12 mouse cellular contexts compared by ENCODE assay signal in the genomic region with DNA sequence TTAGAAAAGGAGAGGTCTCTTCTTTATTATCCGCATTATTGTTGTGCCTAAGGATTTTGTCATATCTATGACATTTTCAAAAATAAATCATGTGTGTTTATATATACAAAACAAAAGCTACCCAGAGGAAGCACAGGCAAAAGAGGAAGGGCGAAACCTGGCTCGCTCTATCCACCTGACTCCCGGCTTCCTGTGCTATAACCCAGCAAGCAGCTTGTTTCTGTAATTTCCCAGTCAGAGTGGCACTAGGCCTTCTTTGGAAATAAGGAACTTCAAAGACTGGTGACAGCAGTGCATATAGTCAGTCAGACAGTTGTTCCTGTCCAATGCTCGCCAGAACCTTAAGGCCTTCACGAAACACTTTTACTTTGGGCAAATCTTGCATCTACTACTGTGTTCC. TPM values are rescaled to one million over a fixed set of nuclear protein-coding genes. Genes with fewer than 3 reads are reported as not detected.
DNase-seq lines count a peak whose midpoint lies in the region; ATAC-seq and TF ChIP-seq lines count a peak whose summit lies in the region.
"Had no signal": no experiment of that assay in that cellular context is flagged by ENCODE, and none has a peak within 500 bp of the region (broad histone marks: within the 10 kb centered on the region; RNA-seq: fewer than 3 reads in every experiment).

No protein-coding gene starts in this region.

- DNase-seq in embryonic facial prominence, embryonic 14.5 days (ENCODE audit: low spot score): peak; percentile 11
- DNase-seq in embryonic facial prominence, embryonic 10.5 days (ENCODE audit: low spot score): no peak
- peak; percentile 48 to 60 for DNase-seq in lung, adult 18-20 months
- no peak for DNase-seq in lung, adult 2 months
- DNase-seq in kidney, postnatal 36 days: peak; percentile 38 to 67
- no peak for DNase-seq in thymus, postnatal 10 days (ENCODE audit: low spot score in 2 of 2)
- no peak for DNase-seq in forebrain, embryonic 10.5 days (ENCODE audit: extremely low spot score, low spot score)

- H3K36me3 ChIP-seq in embryonic facial prominence, embryonic 14.5 days (ENCODE audit: control insufficient read depth, insufficient read depth, low read length): no peaks in the 10 kb centered on the region
- H3K36me3 ChIP-seq in embryonic facial prominence, embryonic 10.5 days (replicated peaks): no peaks in the 10 kb centered on the region
- no peaks in the 10 kb centered on the region for H3K36me3 ChIP-seq in forebrain, embryonic 10.5 days (replicated peaks)
- H3K36me3 ChIP-seq: embryonic facial prominence, embryonic 12.5 days; hindbrain, embryonic 15.5 days had no signal

- peaks cover 14% of the 10 kb centered on the region; the same call in 1 of the 2 replicates for H3K4me1 ChIP-seq in embryonic facial prominence, embryonic 14.5 days (ENCODE audit: control insufficient read depth, insufficient read depth, low read length)
- H3K4me1 ChIP-seq in embryonic facial prominence, embryonic 10.5 days: peaks cover 2% of the 10 kb centered on the region
- peaks cover 3% of the 10 kb centered on the region; the same call in 1 of the 2 replicates for H3K4me1 ChIP-seq in lung, adult 2 months (ENCODE audit: control insufficient read depth, insufficient read depth, low read length)
- H3K4me1 ChIP-seq in forebrain, embryonic 10.5 days: peaks cover 4% of the 10 kb centered on the region

- WGBS in embryonic facial prominence, embryonic 14.5 days: 83% methylated on average over 6 of the region's 6 CpGs
- WGBS in embryonic facial prominence, embryonic 10.5 days: 90% methylated on average over 6 of the region's 6 CpGs
- WGBS in lung, adult 2 months: 57% methylated on average over 6 of the region's 6 CpGs
- WGBS in forebrain, embryonic 10.5 days: 92% methylated on average over 6 of the region's 6 CpGs

- H3K4me2 ChIP-seq in embryonic facial prominence, embryonic 14.5 days (ENCODE audit: low read depth, low read length): no peak overlapping the region
- H3K4me2 ChIP-seq: embryonic facial prominence, embryonic 12.5 days; hindbrain, embryonic 15.5 days had no signal

- H3K4me3 ChIP-seq in embryonic facial prominence, embryonic 14.5 days (ENCODE audit: low read depth, low read length): no peak overlapping the region
- H3K4me3 ChIP-seq in embryonic facial prominence, embryonic 10.5 days: no peak overlapping the region
- H3K4me3 ChIP-seq in lung, adult 2 months (replicated peaks; ENCODE audit: extremely low read depth, low read depth, low read length): no peak overlapping the region
- H3K4me3 ChIP-seq in forebrain, embryonic 10.5 days: no peak overlapping the region
- H3K4me3 ChIP-seq: embryonic facial prominence, embryonic 12.5 days; hindbrain, embryonic 15.5 days had no signal

- no peak overlapping the region for H3K9ac ChIP-seq in embryonic facial prominence, embryonic 14.5 days (ENCODE audit: low read depth, low read length)
- H3K9ac ChIP-seq: embryonic facial prominence, embryonic 12.5 days; hindbrain, embryonic 15.5 days; liver, embryonic 14.5 days had no signal

- H3K9me3 ChIP-seq in embryonic facial prominence, embryonic 14.5 days (ENCODE audit: control insufficient read depth, low read length): no peaks in the 10 kb centered on the region
- no peaks in the 10 kb centered on the region for H3K9me3 ChIP-seq in embryonic facial prominence, embryonic 10.5 days
- H3K9me3 ChIP-seq in forebrain, embryonic 10.5 days: no peaks in the 10 kb centered on the region
- H3K9me3 ChIP-seq: embryonic facial prominence, embryonic 12.5 days; hindbrain, embryonic 15.5 days had no signal

- no peak for TF ChIP-seq POLR2A in lung, adult 2 months (IDR thresholded peaks at IDR 0.05; ENCODE audit: borderline replicate concordance, extremely low read depth, low read depth, low read length)

- TF ChIP-seq CTCF in lung, adult 2 months (IDR thresholded peaks at IDR 0.05; ENCODE audit: insufficient read depth, low read length): no peak

- no peak for ATAC-seq in embryonic facial prominence, embryonic 14.5 days (ENCODE audit: low read depth)
- peak; percentile 62 for ATAC-seq in neutrophil, adult 5-6 weeks (ENCODE audit: extremely low read depth, insufficient number of reproducible peaks, low FRiP score, poor library complexity, severe bottlenecking)
- ATAC-seq: Patski had no signal

- no peak overlapping the region for H3K27ac ChIP-seq in embryonic facial prominence, embryonic 14.5 days (replicated peaks; ENCODE audit: low read depth, low read length)
- H3K27ac ChIP-seq in embryonic facial prominence, embryonic 10.5 days (replicated peaks): no peak overlapping the region
- no peak overlapping the region for H3K27ac ChIP-seq in forebrain, embryonic 10.5 days
- H3K27ac ChIP-seq: embryonic facial prominence, embryonic 12.5 days; hindbrain, embryonic 15.5 days; liver, embryonic 14.5 days had no signal

- no peaks in the 10 kb centered on the region for H3K27me3 ChIP-seq in embryonic facial prominence, embryonic 14.5 days (replicated peaks; ENCODE audit: control insufficient read depth, insufficient read depth, low read length)
- H3K27me3 ChIP-seq in embryonic facial prominence, embryonic 10.5 days (replicated peaks; ENCODE audit: low read depth, poor library complexity, severe bottlenecking): peaks cover 7% of the 10 kb centered on the region
- H3K27me3 ChIP-seq in forebrain, embryonic 10.5 days (ENCODE audit: poor library complexity, severe bottlenecking): peaks cover 14% of the 10 kb centered on the region
- H3K27me3 ChIP-seq: embryonic facial prominence, embryonic 12.5 days; hindbrain, embryonic 15.5 days; Patski had no signal

RNA-seq across cellular contexts. Expression of gene Kctd12, which starts 6.6 kb away (rescaled TPM):
- 69.7 and 74.4 TPM in 2 replicates for polyA plus RNA-seq in embryonic facial prominence, embryonic 14.5 days (2014; fragmentation: Nextera tagmentation; extraction: Ambion mirVana)
- 6.2 and 8.8 TPM in 2 replicates for polyA plus RNA-seq in embryonic facial prominence, embryonic 10.5 days (2016; fragmentation: Nextera tagmentation; extraction: Ambion mirVana)
- 25.9 and 39.0 TPM in 2 replicates for polyA plus RNA-seq in lung, adult 2 months (2012; rRNA removed)
- 373 and 393 TPM in 2 replicates for total RNA-seq in neutrophil, adult 5-6 weeks (2017)
- 2.1 and 3.1 TPM in 2 replicates for polyA plus RNA-seq in forebrain, embryonic 10.5 days (2016; fragmentation: Nextera tagmentation; extraction: Ambion mirVana)

Comparison
In these comparisons a context has a peak if more than half of its experiments do, and no peak if none do; other contexts are left out.
1. DNase-seq: peak in embryonic facial prominence, embryonic 14.5 days (single experiment), lung, adult 18-20 months (2 of 2) and kidney, postnatal 36 days (2 of 2); none in embryonic facial prominence, embryonic 10.5 days (single experiment), lung, adult 2 months (single experiment), thymus, postnatal 10 days (0 of 2) and forebrain, embryonic 10.5 days (single experiment).